Mouse (Mus musculus): ENCODE results near the gene Abcb8. TPM values are rescaled to one million over a fixed set of nuclear protein-coding genes. Genes with fewer than 3 reads are reported as not detected.

The Abcb8 gene
- polyA plus RNA-seq, 1 experiment from 2014 or later, result 9.0 TPM

DNA sequence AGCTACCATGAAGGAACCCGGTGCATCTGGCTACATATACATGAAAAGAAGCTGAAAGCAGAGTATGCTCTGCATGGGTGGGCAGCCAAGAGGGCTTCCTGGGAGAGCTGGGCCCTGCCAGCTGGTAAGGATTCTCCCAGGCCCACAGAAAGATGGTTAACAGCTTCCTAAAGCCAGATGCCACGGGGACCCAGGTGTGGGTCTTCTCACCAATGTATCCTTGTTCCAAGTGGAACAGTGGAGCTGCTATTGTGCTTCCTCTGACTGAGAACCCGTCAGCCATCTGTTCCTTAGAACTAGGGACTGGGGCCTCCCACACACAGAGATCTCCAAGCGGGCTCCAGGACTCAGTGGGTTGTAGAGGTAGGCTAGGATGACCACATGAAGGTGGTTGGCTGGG is 36.7 kb upstream of the Abcb8 start:
- Histone ChIP-seq H3K4me3 (ENCODE audit: inconsistent target) (no peak overlapping the region), H3K79me2 (ENCODE audit: inconsistent target) (no peaks in the 10 kb centered on the region), H3K36me3 (ENCODE audit: inconsistent target) (no peaks in the 10 kb centered on the region), H3K27ac (no peak overlapping the region)
- WGBS (ENCODE audit: missing documents), result 71% methylated on average over 4 of the region's 4 CpGs

- Histone ChIP-seq H3K36me3 (ENCODE audit: inconsistent target) (no peaks in the 10 kb centered on the region), H3K27ac (no peak overlapping the region), H3K79me2 (ENCODE audit: inconsistent target) (no peaks in the 10 kb centered on the region), H3K4me3 (ENCODE audit: inconsistent target) (no peak overlapping the region)
- WGBS (ENCODE audit: missing documents), result 14% methylated on average over 7 of the region's 7 CpGs
Observed at GRCm38 (mm10) chr5:24357461-24357860, 36.0 kb upstream of the Abcb8 start.

DNA sequence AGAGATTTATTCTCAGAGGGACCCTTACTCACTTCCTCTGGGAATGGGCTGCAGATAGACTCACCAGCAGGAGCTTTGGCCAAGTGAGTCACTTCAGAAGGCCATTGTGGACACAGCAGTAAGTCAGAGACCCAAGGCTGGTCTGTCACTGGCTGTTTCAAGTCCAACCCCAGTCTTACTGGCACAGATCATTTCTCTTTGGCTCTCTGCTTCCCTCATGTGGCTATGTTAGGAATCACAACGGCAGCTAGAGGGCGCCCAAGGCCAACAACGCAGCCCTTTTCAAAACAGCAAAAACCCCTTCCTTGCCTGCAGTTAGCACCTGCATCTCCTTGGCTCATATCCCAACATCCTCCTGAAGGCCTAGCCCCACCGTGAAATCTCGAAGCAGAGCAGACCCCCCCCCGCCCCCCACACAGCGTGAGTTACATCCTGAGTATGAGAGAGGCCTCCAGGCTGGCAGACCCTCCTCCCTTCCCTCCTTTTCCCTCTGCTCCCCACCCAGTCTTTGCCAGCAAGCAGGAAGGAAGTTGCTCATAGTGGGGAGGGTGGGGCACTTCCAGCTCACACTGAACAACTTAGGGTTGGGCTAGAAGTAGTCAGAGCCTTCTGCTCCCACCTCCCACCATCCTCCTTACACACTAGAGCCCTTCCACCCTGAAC is 32.5 kb upstream of the Abcb8 start:
- no peaks in the 10 kb centered on the region for H3K79me2 ChIP-seq (ENCODE audit: inconsistent target)
- H3K4me3 ChIP-seq (ENCODE audit: inconsistent target), result no peak overlapping the region
- no peak overlapping the region for H3K27ac ChIP-seq
- 0% methylated on average over 7 of the region's 7 CpGs for WGBS (ENCODE audit: missing documents)
- no peaks in the 10 kb centered on the region for H3K36me3 ChIP-seq (ENCODE audit: inconsistent target)

DNA sequence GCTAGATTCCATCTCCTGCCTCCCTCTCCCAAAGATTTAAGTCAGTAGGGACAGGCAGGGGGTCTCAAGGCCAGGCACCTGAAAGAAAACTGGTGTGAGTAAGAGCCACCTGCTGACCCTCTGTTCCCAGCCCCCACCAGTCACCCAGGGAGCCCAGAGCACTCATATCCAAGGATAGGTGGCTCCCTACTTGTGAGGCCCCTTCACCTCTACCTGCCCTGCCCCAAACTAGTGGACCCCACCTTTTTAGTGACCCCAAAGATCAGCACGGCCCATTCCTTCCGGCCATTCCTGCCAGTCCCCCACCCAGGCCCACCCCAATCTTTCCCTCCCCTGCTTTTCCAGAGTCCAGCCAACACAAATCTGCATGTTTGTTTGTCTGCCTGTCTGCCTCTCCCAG is 30.0 kb upstream of the Abcb8 start:
- 100% methylated on average over 2 of the region's 2 CpGs for WGBS (ENCODE audit: missing documents)
- no peak overlapping the region for H3K4me3 ChIP-seq (ENCODE audit: inconsistent target)
- H3K27ac ChIP-seq, result no peak overlapping the region
- H3K79me2 ChIP-seq (ENCODE audit: inconsistent target), result no peaks in the 10 kb centered on the region
- no peaks in the 10 kb centered on the region for H3K36me3 ChIP-seq (ENCODE audit: inconsistent target)

DNA sequence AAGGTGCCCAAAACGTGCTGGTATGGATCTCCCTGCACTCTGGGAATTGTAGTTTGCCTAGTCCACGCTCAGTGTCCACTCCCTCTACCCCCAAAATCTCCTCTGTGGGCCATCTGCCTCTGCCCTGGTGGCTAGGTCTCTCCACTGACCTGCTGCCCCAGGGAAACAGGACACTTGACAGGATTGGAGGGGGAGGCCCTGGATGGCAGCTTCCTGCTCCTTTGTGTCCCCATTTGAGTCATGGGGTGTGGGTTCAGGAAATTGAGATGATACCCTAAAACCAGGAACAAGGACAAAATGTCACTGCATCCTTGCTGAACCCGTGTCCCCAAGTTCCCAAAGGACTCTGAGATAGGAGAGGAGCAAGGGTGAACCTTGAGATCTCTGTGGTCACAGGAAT is 29.4 kb upstream of the Abcb8 start:
- no peaks in the 10 kb centered on the region for H3K79me2 ChIP-seq (ENCODE audit: inconsistent target)
- H3K4me3 ChIP-seq (ENCODE audit: inconsistent target), result no peak overlapping the region
- H3K36me3 ChIP-seq (ENCODE audit: inconsistent target), result no peaks in the 10 kb centered on the region
- WGBS (ENCODE audit: missing documents), result 88% methylated on average over 3 of the region's 3 CpGs
- no peak overlapping the region for H3K27ac ChIP-seq

GRCm38 (mm10) chr5:24364508-24364907 is 29.0 kb upstream of the Abcb8 start, which contains the start of gene Nos3:
Gene Nos3 (plus strand): TSS chr5:24364810.
- 90% methylated on average over 12 of the region's 12 CpGs for WGBS (ENCODE audit: missing documents)
- no peak within 1 kb of the TSS for H3K4me3 ChIP-seq (ENCODE audit: inconsistent target)
- H3K27ac ChIP-seq, result no peak within 1 kb of the TSS
- no peaks in the 10 kb centered on the region for H3K79me2 ChIP-seq (ENCODE audit: inconsistent target)
- no peaks in the 10 kb centered on the region for H3K36me3 ChIP-seq (ENCODE audit: inconsistent target)

- Histone ChIP-seq H3K36me3 (ENCODE audit: inconsistent target) (no peaks in the 10 kb centered on the region), H3K79me2 (ENCODE audit: inconsistent target) (no peaks in the 10 kb centered on the region), H3K27ac (no peak overlapping the region), H3K4me3 (ENCODE audit: inconsistent target) (no peak overlapping the region)
- WGBS (ENCODE audit: missing documents), result 79% methylated on average over 10 of the region's 10 CpGs
Observed at GRCm38 (mm10) chr5:24364963-24365362, 28.5 kb upstream of the Abcb8 start.

DNA sequence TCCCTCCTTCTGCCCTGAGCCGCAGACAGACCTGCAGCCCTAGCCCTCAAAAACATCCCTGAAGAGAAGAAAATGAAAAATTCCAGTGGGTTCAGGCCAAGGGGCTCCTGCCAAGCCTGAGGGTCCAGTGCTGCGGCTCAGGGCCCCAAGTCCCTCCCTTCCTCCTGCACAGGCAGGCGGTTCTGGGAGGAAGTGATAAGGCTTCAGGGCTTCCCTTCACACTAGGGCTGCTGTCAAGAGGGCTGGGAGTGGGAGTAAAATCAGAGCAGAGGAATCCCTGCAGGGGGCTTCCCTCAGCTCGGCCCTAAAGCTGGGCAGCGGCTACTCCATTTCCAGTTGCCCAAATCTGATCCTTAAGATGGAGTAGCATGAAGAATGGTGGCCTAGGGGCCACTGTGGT is 27.9 kb upstream of the Abcb8 start:
- no peaks in the 10 kb centered on the region for H3K79me2 ChIP-seq (ENCODE audit: inconsistent target)
- no peak overlapping the region for H3K27ac ChIP-seq
- 9% methylated on average over 4 of the region's 5 CpGs for WGBS (ENCODE audit: missing documents)
- no peaks in the 10 kb centered on the region for H3K36me3 ChIP-seq (ENCODE audit: inconsistent target)
- H3K4me3 ChIP-seq (ENCODE audit: inconsistent target), result no peak overlapping the region

- no peaks in the 10 kb centered on the region for H3K79me2 ChIP-seq (ENCODE audit: inconsistent target)
- no peaks in the 10 kb centered on the region for H3K36me3 ChIP-seq (ENCODE audit: inconsistent target)
- 87% methylated on average over 7 of the region's 9 CpGs for WGBS (ENCODE audit: missing documents)
- H3K4me3 ChIP-seq (ENCODE audit: inconsistent target), result no peak overlapping the region
- H3K27ac ChIP-seq, result no peak overlapping the region
Observed at GRCm38 (mm10) chr5:24366426-24366825, 27.0 kb upstream of the Abcb8 start.

GRCm38 (mm10) chr5:24369767-24370166 is 23.7 kb upstream of the Abcb8 start:
- H3K4me3 ChIP-seq (ENCODE audit: inconsistent target), result no peak overlapping the region
- WGBS (ENCODE audit: missing documents), result 94% methylated on average over 9 of the region's 9 CpGs

DNA sequence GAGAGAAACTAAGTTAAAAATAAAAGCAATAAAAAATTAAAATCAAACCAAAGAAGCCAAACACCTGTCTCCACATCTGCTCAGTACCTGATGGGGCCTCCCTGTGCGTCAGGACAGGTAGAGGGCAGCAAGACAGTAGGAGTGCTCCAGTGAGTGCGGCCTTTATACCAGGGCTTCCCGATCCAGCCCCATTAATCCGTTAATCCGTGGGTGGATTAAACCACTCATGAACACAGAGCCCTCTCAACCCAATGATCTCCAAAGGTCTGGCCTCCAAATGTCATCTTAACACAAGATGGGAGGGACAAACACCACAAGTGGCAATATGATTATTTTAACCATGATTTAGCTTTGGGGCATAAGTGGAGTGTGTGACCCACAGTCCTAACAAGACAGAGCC is 19.7 kb upstream of the Abcb8 start:
- 95% methylated on average over 5 of the region's 5 CpGs for WGBS (ENCODE audit: missing documents)
- Histone ChIP-seq H3K4me3 (ENCODE audit: inconsistent target) (no peak overlapping the region), H3K79me2 (ENCODE audit: inconsistent target) (no peaks in the 10 kb centered on the region)

More at GRCm38 (mm10) chr5:24369767-24370166, 23.7 kb upstream of the Abcb8 start:
- H3K36me3 ChIP-seq (ENCODE audit: inconsistent target), result no peaks in the 10 kb centered on the region
- no peak overlapping the region for H3K27ac ChIP-seq
- H3K79me2 ChIP-seq (ENCODE audit: inconsistent target), result no peaks in the 10 kb centered on the region

GRCm38 (mm10) chr5:24374216-24374615 is 19.2 kb upstream of the Abcb8 start:
- no peaks in the 10 kb centered on the region for H3K36me3 ChIP-seq (ENCODE audit: inconsistent target)
- WGBS (ENCODE audit: missing documents), result 22% methylated on average over 6 of the region's 6 CpGs
- no peak overlapping the region for H3K4me3 ChIP-seq (ENCODE audit: inconsistent target)
- no peak overlapping the region for H3K27ac ChIP-seq
- H3K79me2 ChIP-seq (ENCODE audit: inconsistent target), result no peaks in the 10 kb centered on the region

More for the DNA sequence above, 19.7 kb upstream of the Abcb8 start:
- Histone ChIP-seq H3K36me3 (ENCODE audit: inconsistent target) (no peaks in the 10 kb centered on the region), H3K27ac (no peak overlapping the region)

- WGBS (ENCODE audit: missing documents), result 88% methylated on average over 7 of the region's 7 CpGs
- no peaks in the 10 kb centered on the region for H3K79me2 ChIP-seq (ENCODE audit: inconsistent target)
- H3K27ac ChIP-seq, result no peak overlapping the region
Observed at GRCm38 (mm10) chr5:24374666-24375328, 18.7 kb upstream of the Abcb8 start.

DNA sequence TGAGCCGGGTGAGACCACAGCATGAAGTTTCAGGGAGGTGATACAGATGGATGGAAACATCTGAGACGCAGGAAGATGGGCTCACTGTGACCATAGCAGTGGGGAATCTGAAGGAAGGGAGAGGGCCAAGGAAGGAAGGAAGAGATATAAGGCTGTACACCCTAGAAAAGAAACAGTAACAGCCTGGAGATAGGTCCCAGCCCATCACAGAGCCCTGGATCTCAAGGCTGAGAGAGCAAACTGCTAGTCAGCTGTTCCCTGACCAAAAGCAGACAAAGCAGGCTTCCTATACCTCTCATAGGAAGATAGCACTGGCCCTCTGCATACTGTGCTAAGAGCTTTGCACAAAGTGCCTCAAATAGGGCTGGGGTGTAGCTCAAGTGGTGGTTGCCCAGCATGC is 14.8 kb upstream of the Abcb8 start:
- H3K36me3 ChIP-seq (ENCODE audit: inconsistent target), result no peaks in the 10 kb centered on the region
- no peaks in the 10 kb centered on the region for H3K79me2 ChIP-seq (ENCODE audit: inconsistent target)
- H3K27ac ChIP-seq, result no peak overlapping the region
- H3K4me3 ChIP-seq (ENCODE audit: inconsistent target), result no peak overlapping the region
- WGBS (ENCODE audit: missing documents), result 100% methylated on average over 2 of the region's 2 CpGs

More at GRCm38 (mm10) chr5:24374666-24375328, 18.7 kb upstream of the Abcb8 start:
- Histone ChIP-seq H3K4me3 (ENCODE audit: inconsistent target) (no peak overlapping the region), H3K36me3 (ENCODE audit: inconsistent target) (no peaks in the 10 kb centered on the region)

GRCm38 (mm10) chr5:24379501-24379900 is 14.0 kb upstream of the Abcb8 start:
- no peak overlapping the region for H3K27ac ChIP-seq
- H3K36me3 ChIP-seq (ENCODE audit: inconsistent target), result no peaks in the 10 kb centered on the region
- WGBS (ENCODE audit: missing documents), result 90% methylated on average over 4 of the region's 4 CpGs
- no peak overlapping the region for H3K4me3 ChIP-seq (ENCODE audit: inconsistent target)
- H3K79me2 ChIP-seq (ENCODE audit: inconsistent target), result no peaks in the 10 kb centered on the region
